8 mouse cellular contexts compared by ENCODE assay signal in genomic region chr4:133116756-133117470, GRCm38 (mm10). TPM values are rescaled to one million over a fixed set of nuclear protein-coding genes. Genes with fewer than 3 reads are reported as not detected.
A peak's percentile ranks its signal among the peaks of the same experiment; 100 is the strongest.
DNase-seq lines count a peak whose midpoint lies in the region; ATAC-seq and TF ChIP-seq lines count a peak whose summit lies in the region.

No protein-coding gene starts in this region.

- no peak for ATAC-seq in forebrain, embryonic 11.5 days (replicated peaks; ENCODE audit: low FRiP score)
- ATAC-seq in hindbrain, embryonic 16.5 days: no peak
- ATAC-seq in midbrain, embryonic 12.5 days (ENCODE audit: low FRiP score, low read depth): no peak

- peak; percentile 98 for DNase-seq in heart, adult 11 months
- no peak for DNase-seq in heart, postnatal 25 days (ENCODE audit: low spot score)
- no peak for DNase-seq in forebrain, embryonic 11.5 days (ENCODE audit: low spot score)
- DNase-seq in cerebellum, adult 2 months: no peak
- no peak for DNase-seq in layer of hippocampus, postnatal 14 days (ENCODE audit: low spot score in 2 of 2)
- DNase-seq in adrenal gland, postnatal 14 days: no peak

- H3K9me3 ChIP-seq in forebrain, embryonic 11.5 days (ENCODE audit: control insufficient read depth, low read length): no peaks in the 10 kb centered on the region
- H3K9me3 ChIP-seq in hindbrain, embryonic 16.5 days (ENCODE audit: control insufficient read depth, low read length): no peaks in the 10 kb centered on the region
- H3K9me3 ChIP-seq in midbrain, embryonic 12.5 days: no peaks in the 10 kb centered on the region

- no peak for TF ChIP-seq CTCF in cerebellum, adult 2 months (IDR thresholded peaks at IDR 0.05; ENCODE audit: borderline replicate concordance, insufficient read depth, low read depth, low read length)

- TF ChIP-seq POLR2A in cerebellum, adult 2 months (IDR thresholded peaks at IDR 0.05; ENCODE audit: borderline replicate concordance, insufficient read depth, low read length): no peak

- intact Hi-C loops in heart, postnatal 25 days (cut with DNase I): loop anchor here (5.0 kb wide), 1 partner anchor 60 kb away; no protein-coding TSS in a partner anchor

- 79% methylated on average over 3 of the region's 3 CpGs for WGBS in forebrain, embryonic 11.5 days
- WGBS in hindbrain, embryonic 16.5 days: 61% methylated on average over 3 of the region's 3 CpGs
- 59% methylated on average over 3 of the region's 3 CpGs for WGBS in midbrain, embryonic 12.5 days
- 70% methylated on average over 3 of the region's 3 CpGs for WGBS in cerebellum, adult 2 months

- peaks cover 12% of the 10 kb centered on the region for H3K4me1 ChIP-seq in forebrain, embryonic 11.5 days (replicated peaks; ENCODE audit: control insufficient read depth, insufficient read depth, low read length)
- H3K4me1 ChIP-seq in hindbrain, embryonic 16.5 days (ENCODE audit: control insufficient read depth, insufficient read depth, low read depth, low read length): peaks cover 15% of the 10 kb centered on the region
- peaks cover 26% of the 10 kb centered on the region for H3K4me1 ChIP-seq in midbrain, embryonic 12.5 days
- H3K4me1 ChIP-seq in cerebellum, adult 2 months (ENCODE audit: control insufficient read depth, insufficient read depth, low read length): peaks cover 11% of the 10 kb centered on the region

- H3K36me3 ChIP-seq in forebrain, embryonic 11.5 days (ENCODE audit: control insufficient read depth, insufficient read depth, low read length): no peaks in the 10 kb centered on the region
- H3K36me3 ChIP-seq in hindbrain, embryonic 16.5 days (ENCODE audit: control insufficient read depth, insufficient read depth, low read length): no peaks in the 10 kb centered on the region
- H3K36me3 ChIP-seq in midbrain, embryonic 12.5 days: no peaks in the 10 kb centered on the region

- H3K9ac ChIP-seq in forebrain, embryonic 11.5 days (ENCODE audit: low read length): no peak overlapping the region
- peak overlapping the region; percentile 56; the same call in 1 of the 2 replicates for H3K9ac ChIP-seq in hindbrain, embryonic 16.5 days (ENCODE audit: low read depth, low read length)
- no peak overlapping the region for H3K9ac ChIP-seq in midbrain, embryonic 12.5 days (replicated peaks)

- no peak overlapping the region for H3K4me3 ChIP-seq in forebrain, embryonic 11.5 days (ENCODE audit: low read depth, low read length)
- no peak overlapping the region for H3K4me3 ChIP-seq in hindbrain, embryonic 16.5 days (ENCODE audit: low read length)
- H3K4me3 ChIP-seq in midbrain, embryonic 12.5 days: no peak overlapping the region
- no peak overlapping the region for H3K4me3 ChIP-seq in cerebellum, adult 2 months (replicated peaks; ENCODE audit: insufficient read depth, low read depth, low read length)

- H3K27ac ChIP-seq in forebrain, embryonic 11.5 days (ENCODE audit: low read depth, low read length): peak overlapping the region; percentile 46; the same call in 1 of the 2 replicates
- H3K27ac ChIP-seq in hindbrain, embryonic 16.5 days (ENCODE audit: low read depth, low read length): peak overlapping the region; percentile 85
- peak overlapping the region; percentile 72 for H3K27ac ChIP-seq in midbrain, embryonic 12.5 days (replicated peaks)
- H3K27ac ChIP-seq in cerebellum, adult 2 months (ENCODE audit: insufficient read depth, low read length): no peak overlapping the region

- H3K4me2 ChIP-seq in forebrain, embryonic 11.5 days (ENCODE audit: low read depth, low read length, severe bottlenecking): no peak overlapping the region
- no peak overlapping the region; the same call in 1 of the 2 replicates for H3K4me2 ChIP-seq in hindbrain, embryonic 16.5 days (ENCODE audit: low read length)
- H3K4me2 ChIP-seq in midbrain, embryonic 12.5 days (replicated peaks): no peak overlapping the region

- H3K27me3 ChIP-seq in forebrain, embryonic 11.5 days (ENCODE audit: control insufficient read depth, insufficient read depth, low read length): no peaks in the 10 kb centered on the region
- H3K27me3 ChIP-seq in hindbrain, embryonic 16.5 days (replicated peaks; ENCODE audit: control insufficient read depth, insufficient read depth, low read length): no peaks in the 10 kb centered on the region
- H3K27me3 ChIP-seq in midbrain, embryonic 12.5 days: 0 out of 2 replicates have a peak, but pooled peaks cover 3% of the 10 kb centered on the region
- H3K27me3 ChIP-seq in cerebellum, adult 2 months (ENCODE audit: control insufficient read depth, insufficient read depth, low read length): no peaks in the 10 kb centered on the region

RNA-seq across cellular contexts. Expression of gene Wasf2, which starts 13.4 kb away (rescaled TPM):
- 100 to 1,000 TPM in 1 of 2 experiments, 10 to 100 TPM in 1; 77.7 to 110 TPM for total RNA-seq in heart, postnatal 25 days (2021)
- 28.8 and 33.2 TPM in 2 replicates for polyA plus RNA-seq in forebrain, embryonic 11.5 days (2014; fragmentation: Nextera tagmentation; extraction: Ambion mirVana)
- polyA plus RNA-seq in hindbrain, embryonic 16.5 days (2015; fragmentation: Nextera tagmentation; extraction: Ambion mirVana): 22.7 and 23.2 TPM in 2 replicates
- 43.5 and 50.0 TPM in 2 replicates for polyA plus RNA-seq in midbrain, embryonic 12.5 days (2016; fragmentation: Nextera tagmentation; extraction: Ambion mirVana)
- 15.0 and 16.3 TPM in 2 replicates for polyA plus RNA-seq in cerebellum, adult 2 months (2012; rRNA removed)
- total RNA-seq in layer of hippocampus, postnatal 14 days (2021): 10 to 100 TPM; 37.4 to 45.0 TPM
- total RNA-seq in adrenal gland, postnatal 14 days (2021): 117 and 150 TPM in 2 replicates
